Mouse (Mus musculus): ENCODE results near the gene Nlrc5.

- TF ChIP-seq CTCF (IDR thresholded peaks at IDR 0.05; ENCODE audit: control insufficient read depth, insufficient read depth, insufficient read length) (no peak), USF1 (IDR thresholded peaks at IDR 0.05; ENCODE audit: low read depth) (no peak)
Observed at GRCm38 (mm10) chr8:94471281-94471680, 37.1 kb downstream of the Nlrc5 start.
